Mouse (Mus musculus) limb, embryonic 14.5 days (tissue): ENCODE measurements around the gene Cdk17. TPM values are rescaled to one million over a fixed set of nuclear protein-coding genes. Genes with fewer than 3 reads are reported as not detected.

Experiments used
- ATAC-seq: fragments of 200-750 bp; cut with Nextera tagmentation; 2 replicates; pipeline ENCODE4 v1.8.0; 2017; ENCODE audit warnings: low read depth, moderate number of reproducible peaks, moderate TSS enrichment; ENCODE audit not compliant: low FRiP score
- DNase-seq: peaks from one replicate; pipeline ENCODE4 v3.0.0-alpha.2; 2015; ENCODE audit warnings: low spot score
- H3K27ac ChIP-seq: fragments of 300-500 bp; sonication (generic); replicated peaks from 2 replicates; pipeline ENCODE4 v1.5.1; 2014; ENCODE audit warnings: low read depth, mild to moderate bottlenecking, low read length, moderate library complexity, mixed read lengths
- H3K27me3 ChIP-seq: fragments of 300-500 bp; sonication (generic); 2 replicates; pipeline ENCODE4 v1.6.1; 2014; ENCODE audit warnings: low read length, mixed read lengths; ENCODE audit not compliant: control insufficient read depth, insufficient read depth
- H3K36me3 ChIP-seq: fragments of 300-500 bp; sonication (generic); 2 replicates; pipeline ENCODE4 v1.6.1; 2014; ENCODE audit warnings: mild to moderate bottlenecking, low read length, moderate library complexity, mixed read lengths; ENCODE audit not compliant: control insufficient read depth, insufficient read depth
- H3K4me1 ChIP-seq: fragments of 300-500 bp; sonication (generic); 2 replicates; pipeline ENCODE4 v1.6.1; 2014; ENCODE audit warnings: antibody characterized with exemption, low read length, mixed read lengths; ENCODE audit not compliant: control insufficient read depth, insufficient read depth
- H3K4me2 ChIP-seq: fragments of 300-500 bp; sonication (generic); replicated peaks from 2 replicates; pipeline ENCODE4 v1.6.1; 2014; ENCODE audit warnings: low read depth, mild to moderate bottlenecking, low read length, moderate library complexity; ENCODE audit not compliant: severe bottlenecking
- H3K4me3 ChIP-seq: fragments of 300-500 bp; sonication (generic); replicated peaks from 2 replicates; pipeline ENCODE4 v1.5.1; 2014; ENCODE audit warnings: low read length
- H3K9ac ChIP-seq: fragments of 300-500 bp; sonication (generic); 2 replicates; pipeline ENCODE4 v1.6.1; 2014; ENCODE audit warnings: mild to moderate bottlenecking, low read depth, low read length, moderate library complexity; ENCODE audit not compliant: severe bottlenecking
- H3K9me3 ChIP-seq: fragments of 300-500 bp; sonication (generic); 2 replicates; pipeline ENCODE4 v1.6.1; 2016; ENCODE audit warnings: low read length; ENCODE audit not compliant: control insufficient read depth
- POLR2A ChIP-seq: fragments of 200-500 bp; IDR thresholded peaks from 2 replicates; pipeline ENCODE4 v1.8.0; 2012; ENCODE audit warnings: inconsistent platforms, mild to moderate bottlenecking, moderate library complexity, borderline replicate concordance; ENCODE audit not compliant: insufficient read depth, insufficient read length; ENCODE audit errors: extremely low read depth
- WGBS: fragments of 180-500 bp; shearing (Covaris S2); extraction: QIAGEN DNeasy Blood & Tissue Kit; methylation state at CpG from one replicate; pipeline ENCODE4 v1.1.7; 2014; 5-methylcytosine and 5-hydroxymethylcytosine counted together
- polyA plus RNA-seq, 2 experiments: library from polyadenylated mRNA; depleted of rRNA in 1 of 2; stranded (reverse) in 1 of 2; unstranded in 1 of 2; fragments of >200 nt; fragmentation: Nextera tagmentation in 1 of 2; extraction: Ambion mirVana in 1 of 2; gene quantifications; 2 replicates each; pipeline versions ENCODE4 v1.2.1 to v1.2.3; 2012 to 2014

The Cdk17 gene
- polyA plus RNA-seq, 2 experiments = 24.7 to 25.9 TPM

- no peak for ATAC-seq
- no peak for TF ChIP-seq POLR2A
- WGBS = 32% methylated on average over 7 of the region's 7 CpGs
- Histone ChIP-seq H3K36me3 (0 out of 2 replicates have a peak, but pooled peaks cover 4% of the 10 kb centered on the region), H3K27me3 (no peaks in the 10 kb centered on the region), H3K9me3 (no peaks in the 10 kb centered on the region), H3K4me1 (peaks cover 41% of the 10 kb centered on the region), H3K4me2 (no peak overlapping the region), H3K4me3 (no peak overlapping the region), H3K9ac (no peak overlapping the region), H3K27ac (peak overlapping the region; percentile 59; the same call in 1 of the 2 replicates)
- DNase-seq = no peak
Observed at GRCm38 (mm10) chr10:93298208-93298607, 137.5 kb downstream of the Cdk17 start.

GRCm38 (mm10) chr10:93301831-93302230 is 141.2 kb downstream of the Cdk17 start:
- no peak for ATAC-seq
- TF ChIP-seq POLR2A = no peak
- WGBS = 73% methylated on average over 8 of the region's 8 CpGs
- Histone ChIP-seq H3K4me1 (peaks cover 23% of the 10 kb centered on the region), H3K4me2 (no peak overlapping the region), H3K9ac (no peak overlapping the region), H3K27me3 (no peaks in the 10 kb centered on the region), H3K9me3 (no peaks in the 10 kb centered on the region), H3K4me3 (no peak overlapping the region), H3K36me3 (0 out of 2 replicates have a peak, but pooled peaks cover 6% of the 10 kb centered on the region), H3K27ac (no peak overlapping the region)
- DNase-seq = no peak

- Histone ChIP-seq H3K27ac (no peak overlapping the region; the same call in 1 of the 2 replicates), H3K9me3 (no peaks in the 10 kb centered on the region), H3K4me1 (peaks cover 18% of the 10 kb centered on the region), H3K9ac (no peak overlapping the region), H3K27me3 (no peaks in the 10 kb centered on the region), H3K4me3 (no peak overlapping the region), H3K36me3 (0 out of 2 replicates have a peak, but pooled peaks cover 2% of the 10 kb centered on the region), H3K4me2 (no peak overlapping the region)
- no peak for TF ChIP-seq POLR2A
- WGBS = 64% methylated on average over 4 of the region's 4 CpGs
- DNase-seq (no peak), ATAC-seq (no peak)
Observed at GRCm38 (mm10) chr10:93303231-93303630, 142.6 kb downstream of the Cdk17 start.

- H3K4me3 ChIP-seq = no peak overlapping the region
- peak overlapping the region; percentile 15; the same call in 1 of the 2 replicates for H3K27ac ChIP-seq
- DNase-seq (no peak), ATAC-seq (no peak)
- H3K27me3 ChIP-seq = no peaks in the 10 kb centered on the region
- 0 out of 2 replicates have a peak overlapping the region, but pooled peaks have one; percentile 23 for H3K4me2 ChIP-seq
- H3K36me3 ChIP-seq = 0 out of 2 replicates have a peak, but pooled peaks cover 2% of the 10 kb centered on the region
- no peak for TF ChIP-seq POLR2A
- H3K9ac ChIP-seq = no peak overlapping the region
- WGBS = 44% methylated on average over 6 of the region's 6 CpGs
- peaks cover 20% of the 10 kb centered on the region for H3K4me1 ChIP-seq
- no peaks in the 10 kb centered on the region for H3K9me3 ChIP-seq
Observed at GRCm38 (mm10) chr10:93305946-93306345, 145.3 kb downstream of the Cdk17 start.

GRCm38 (mm10) chr10:93306367-93306766 is 145.7 kb downstream of the Cdk17 start:
- Histone ChIP-seq H3K27me3 (no peaks in the 10 kb centered on the region), H3K4me1 (peaks cover 20% of the 10 kb centered on the region), H3K36me3 (0 out of 2 replicates have a peak, but pooled peaks cover 2% of the 10 kb centered on the region), H3K27ac (no peak overlapping the region), H3K4me2 (0 out of 2 replicates have a peak overlapping the region, but pooled peaks have one; percentile 23), H3K9ac (no peak overlapping the region; the same call in 1 of the 2 replicates), H3K4me3 (no peak overlapping the region), H3K9me3 (no peaks in the 10 kb centered on the region)
- WGBS = 65% methylated on average over 11 of the region's 11 CpGs
- no peak for TF ChIP-seq POLR2A
- DNase-seq = no peak
- ATAC-seq = no peak
